Mouse (Mus musculus) G1E (cell line): ENCODE results near the gene Pkp4.

Experiments used
- CTCF ChIP-seq: IDR thresholded peaks from 2 replicates; pipeline ENCODE4 v1.5.1; 2012; ENCODE audit warnings: low read depth, low read length, inconsistent platforms, mixed read lengths
- GATA1 ChIP-seq: IDR thresholded peaks from 2 replicates; pipeline ENCODE4 v1.6.1; 2012; ENCODE audit warnings: borderline replicate concordance, low read length, inconsistent platforms, mixed read lengths
- GATA2 ChIP-seq: IDR thresholded peaks from 2 replicates; pipeline ENCODE4 v1.6.1; 2012; ENCODE audit warnings: low read depth, low read length, inconsistent platforms, borderline replicate concordance
- POLR2AphosphoS5 ChIP-seq: IDR thresholded peaks from 2 replicates; pipeline ENCODE4 v1.6.1; 2012; ENCODE audit warnings: low read depth, low read length, inconsistent platforms; ENCODE audit not compliant: insufficient replicate concordance
- TAL1 ChIP-seq: conservative IDR thresholded peaks from 2 replicates; pipeline ENCODE4 v1.6.1; 2012; ENCODE audit warnings: low read depth, low read length, inconsistent platforms, mixed read lengths

DNA sequence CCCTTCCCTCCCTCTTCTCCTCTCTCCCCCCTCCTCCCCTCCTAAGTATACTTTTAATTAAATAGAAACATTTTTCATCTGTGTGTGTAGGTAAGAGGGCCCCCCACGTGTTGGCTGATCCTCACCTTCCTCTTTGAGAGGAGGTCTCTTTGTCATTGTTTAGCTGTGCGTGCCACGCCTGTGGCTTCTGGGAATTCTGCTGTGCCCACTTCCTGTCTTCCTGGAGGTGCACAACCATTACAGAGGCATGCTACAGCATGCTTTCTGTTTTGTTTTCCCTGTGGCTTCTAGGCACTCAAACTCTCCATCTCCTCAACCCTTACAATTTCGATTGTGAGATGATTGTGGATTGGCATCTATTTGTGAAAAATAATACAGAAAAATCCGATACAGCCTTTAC lies 10.9 kb downstream of the Pkp4 start:
- TF ChIP-seq CTCF: no peak
- no peak for TF ChIP-seq GATA1
- no peak for TF ChIP-seq TAL1
- no peak for TF ChIP-seq POLR2AphosphoS5
- TF ChIP-seq GATA2: no peak
